Mouse (Mus musculus) ES-E14 (cell line): Measurements from ENCODE around the gene Ttll5. TPM values are rescaled to one million over a fixed set of nuclear protein-coding genes. Genes with fewer than 3 reads are reported as not detected.

ENCODE experiments used
- DNase-seq: peaks from one replicate; pipeline ENCODE4 v3.0.0-alpha.2; 2013; ENCODE audit warnings: low read depth, low spot score
- H3K27ac ChIP-seq: 2 replicates; pipeline ENCODE4 v1.5.1; 2012; ENCODE audit warnings: low read depth, mild to moderate bottlenecking, low read length, moderate library complexity, mixed read lengths; ENCODE audit not compliant: poor library complexity, insufficient read depth, severe bottlenecking
- H3K36me3 ChIP-seq: 2 replicates; pipeline ENCODE4 v1.6.1; 2012; ENCODE audit warnings: mild to moderate bottlenecking, low read length, moderate library complexity, mixed read lengths; ENCODE audit not compliant: control insufficient read depth, poor library complexity, insufficient read depth, severe bottlenecking
- H3K4me1 ChIP-seq, 2 experiments: fragments of 150-350 bp in 1 of 2; sonication (generic) in 1 of 2; 2 replicates each; pipeline ENCODE4 v1.6.1; 2012; ENCODE audit warnings: low read length in 2 of 2, mild to moderate bottlenecking in 1 of 2, mixed read lengths in 1 of 2; ENCODE audit not compliant: control insufficient read depth in 2 of 2, insufficient read depth in 2 of 2, poor library complexity in 1 of 2
- H3K4me3 ChIP-seq, 2 experiments: fragments of 150-350 bp in 1 of 2; sonication (generic) in 1 of 2; 2 replicates each; pipeline ENCODE4 v1.5.1; 2012; ENCODE audit warnings: low read length in 2 of 2, low read depth in 1 of 2, mild to moderate bottlenecking in 1 of 2, mixed read lengths in 1 of 2; ENCODE audit not compliant: insufficient read depth in 1 of 2, poor library complexity in 1 of 2, severe bottlenecking in 1 of 2
- H3K9ac ChIP-seq: 2 replicates; pipeline ENCODE4 v1.6.1; 2012; ENCODE audit warnings: low read depth, mild to moderate bottlenecking, low read length, mixed read lengths; ENCODE audit not compliant: poor library complexity, insufficient read depth, severe bottlenecking
- H3K9me3 ChIP-seq: fragments of 150-350 bp; sonication (generic); 2 replicates; pipeline ENCODE4 v1.6.1; 2012; ENCODE audit warnings: low read depth, mild to moderate bottlenecking, low read length; ENCODE audit not compliant: control insufficient read depth, insufficient read depth
- CHD2 ChIP-seq: IDR thresholded peaks from 2 replicates; pipeline ENCODE4 v1.6.1; 2014; ENCODE audit warnings: mild to moderate bottlenecking, low read depth, low read length, inconsistent platforms
- HCFC1 ChIP-seq: IDR thresholded peaks from 2 replicates; pipeline ENCODE4 v1.6.1; 2012; ENCODE audit warnings: low read length, inconsistent platforms, borderline replicate concordance; ENCODE audit not compliant: insufficient read depth
- MAFK ChIP-seq: IDR thresholded peaks from 2 replicates; pipeline ENCODE4 v1.6.1; 2014; ENCODE audit warnings: mild to moderate bottlenecking, low read depth, low read length, inconsistent platforms; ENCODE audit not compliant: insufficient read depth
- ZC3H11A ChIP-seq: IDR thresholded peaks from 2 replicates; pipeline ENCODE4 v1.6.1; 2012; ENCODE audit warnings: low read depth, mild to moderate bottlenecking, inconsistent platforms, low read length, borderline replicate concordance
- ZNF384 ChIP-seq: IDR thresholded peaks from 2 replicates; pipeline ENCODE4 v1.6.1; 2012; ENCODE audit warnings: low read depth, low read length, inconsistent platforms
- in situ Hi-C, 2 experiments: fragments of 600-800 bp; cut with MboI; formaldehyde crosslinking; loops; one replicate each; pipeline ENCODE4 v1.15.1; 2025; ENCODE audit warnings: low sequenced_read_pairs in 2 of 2, inconsistent platforms in 1 of 2; ENCODE audit not compliant: unreplicated experiment in 2 of 2
- total RNA-seq: library from RNA; depleted of rRNA; stranded (reverse); fragments of 300-350 nt; gene quantifications from 2 replicates; pipeline ENCODE4 v1.2.3, GENCODE M21; 2012

Ttll5 gene
- total RNA-seq, 1 experiment = 18.6 TPM

- no peak for DNase-seq
- Histone ChIP-seq H3K4me3 (no peak overlapping the region), H3K9ac (no peak overlapping the region), H3K36me3 (peaks cover 27% of the 10 kb centered on the region), H3K4me1 (peaks cover 0 to 9% of the 10 kb centered on the region in 2 experiments; a peak in 2 of 4 replicates), H3K9me3 (no peaks in the 10 kb centered on the region), H3K27ac (no peak overlapping the region)
- in situ Hi-C loops = no loop called here
- no peak for TF ChIP-seq HCFC1
- TF ChIP-seq CHD2 = no peak
- TF ChIP-seq ZC3H11A = no peak
- no peak for TF ChIP-seq MAFK
- no peak for TF ChIP-seq ZNF384
Observed at GRCm38 (mm10) chr12:85813599-85813998, 10.9 kb upstream of the Ttll5 start.

- H3K27ac ChIP-seq = no peak overlapping the region
- peaks cover 4% of the 10 kb centered on the region in 2 experiments; a peak in 1 of 4 replicates for H3K4me1 ChIP-seq
- H3K9ac ChIP-seq = no peak overlapping the region
- no peaks in the 10 kb centered on the region for H3K9me3 ChIP-seq
- no peak overlapping the region for H3K4me3 ChIP-seq
- in situ Hi-C loops = no loop called here
- no peak for DNase-seq
- no peak for TF ChIP-seq HCFC1
- no peak for TF ChIP-seq ZC3H11A
- no peak for TF ChIP-seq ZNF384
- no peak for TF ChIP-seq MAFK
- TF ChIP-seq CHD2 = no peak
- peaks cover 15% of the 10 kb centered on the region for H3K36me3 ChIP-seq
Observed at GRCm38 (mm10) chr12:85822051-85822450, 2.4 kb upstream of the Ttll5 start.

- in situ Hi-C loops = no loop called here
- TF ChIP-seq CHD2 = no peak
- no peak for TF ChIP-seq HCFC1
- no peak for TF ChIP-seq ZNF384
- TF ChIP-seq ZC3H11A = no peak
- no peak for TF ChIP-seq MAFK
- Histone ChIP-seq H3K4me1 (0 out of 4 replicates have a peak, but pooled peaks cover 2 to 4% of the 10 kb centered on the region in 2 experiments), H3K36me3 (peaks cover 7% of the 10 kb centered on the region), H3K9ac (peak overlapping the region; percentile 91), H3K27ac (peak overlapping the region; percentile 61; the same call in 1 of the 2 replicates), H3K4me3 (peak overlapping the region; percentile 68 to 88), H3K9me3 (no peaks in the 10 kb centered on the region)
- no peak for DNase-seq
Observed at GRCm38 (mm10) chr12:85825361-85825760, 902 bp downstream of the Ttll5 start.

- peaks cover 7% of the 10 kb centered on the region for H3K36me3 ChIP-seq
- H3K27ac ChIP-seq = no peak overlapping the region
- no peak overlapping the region for H3K9ac ChIP-seq
- peak overlapping the region in 1 of 2 experiments; percentile 68; a peak in 3 of 4 replicates for H3K4me3 ChIP-seq
- in situ Hi-C loops = no loop called here
- no peak for DNase-seq
- 0 out of 4 replicates have a peak, but pooled peaks cover 2 to 4% of the 10 kb centered on the region in 2 experiments for H3K4me1 ChIP-seq
- no peak for TF ChIP-seq CHD2
- TF ChIP-seq ZNF384 = no peak
- no peak for TF ChIP-seq ZC3H11A
- TF ChIP-seq HCFC1 = no peak
- no peak for TF ChIP-seq MAFK
- no peaks in the 10 kb centered on the region for H3K9me3 ChIP-seq
Observed at GRCm38 (mm10) chr12:85825822-85826221, 1.4 kb downstream of the Ttll5 start.
